ENCODE assay signal across 9 mouse cellular contexts in genomic region chr3:137621312-137621711, GRCm38 (mm10). TPM values are rescaled to one million over a fixed set of nuclear protein-coding genes. Genes with fewer than 3 reads are reported as not detected.
DNase-seq lines count a peak whose midpoint lies in the region; ATAC-seq and TF ChIP-seq lines count a peak whose summit lies in the region.
"Not testable (repeated sequence)": the region's sequence is repeated elsewhere in the genome, so short reads cannot be mapped to it uniquely, and the experiment has no call there.
"Had no signal": no experiment of that assay in that cellular context is flagged by ENCODE, and none has a peak within 500 bp of the region (broad histone marks: within the 10 kb centered on the region; RNA-seq: fewer than 3 reads in every experiment).

Gene Ddit4l (plus strand): TSS chr3:137621612.

- peaks cover 40% of the 10 kb centered on the region for H3K27me3 ChIP-seq in E14TG2a.4 (ENCODE audit: insufficient read depth, low read length)
- H3K27me3 ChIP-seq in embryonic facial prominence, embryonic 13.5 days: peaks cover 12% of the 10 kb centered on the region
- not testable (repeated sequence) for H3K27me3 ChIP-seq in heart, adult 2 months (ENCODE audit: control insufficient read depth, insufficient read depth, low read length); kidney, postnatal 0 days (ENCODE audit: insufficient read depth, low read length)
- H3K27me3 ChIP-seq in hindbrain, embryonic 12.5 days: peaks cover 19% of the 10 kb centered on the region
- H3K27me3 ChIP-seq in neural tube, embryonic 12.5 days (replicated peaks): peaks cover 16% of the 10 kb centered on the region

- not testable (repeated sequence) for TF ChIP-seq POLR2A in heart, adult 2 months (IDR thresholded peaks at IDR 0.05; ENCODE audit: insufficient read depth, low read depth, low read length)

- H3K79me2 ChIP-seq in heart, adult 2 months (replicated peaks; ENCODE audit: control insufficient read depth, insufficient read depth, low read length): not testable (repeated sequence)

- not testable (repeated sequence) for TF ChIP-seq CTCF in E14TG2a.4 (conservative IDR thresholded peaks at IDR 0.05; ENCODE audit: low read length); gastrocnemius, adult 2 months (IDR thresholded peaks at IDR 0.05); heart, adult 2 months (IDR thresholded peaks at IDR 0.05); kidney, postnatal 0 days (IDR thresholded peaks at IDR 0.05; ENCODE audit: low read depth)

- H3K9ac ChIP-seq in embryonic facial prominence, embryonic 13.5 days; heart, adult 2 months (ENCODE audit: low read depth, low read length); hindbrain, embryonic 12.5 days; kidney, postnatal 0 days (ENCODE audit: low read depth, low read length); neural tube, embryonic 12.5 days: not testable (repeated sequence)

- ATAC-seq in embryonic facial prominence, embryonic 13.5 days (ENCODE audit: insufficient number of reproducible peaks, insufficient read depth, low FRiP score, low TSS enrichment, low read depth); hindbrain, embryonic 12.5 days (ENCODE audit: low FRiP score); kidney, postnatal 0 days (replicated peaks; ENCODE audit: low FRiP score, low read depth); neural tube, embryonic 12.5 days (ENCODE audit: low FRiP score, low read depth): not testable (repeated sequence)

- 96% methylated on average over 3 of the region's 3 CpGs for WGBS in embryonic facial prominence, embryonic 13.5 days
- WGBS in heart, adult 2 months: 95% methylated on average over 3 of the region's 3 CpGs
- WGBS in hindbrain, embryonic 12.5 days: 95% methylated on average over 3 of the region's 3 CpGs
- WGBS in kidney, postnatal 0 days: 90% methylated on average over 3 of the region's 3 CpGs
- WGBS in neural tube, embryonic 12.5 days: 89% methylated on average over 3 of the region's 3 CpGs

- not testable (repeated sequence) for H3K36me3 ChIP-seq in E14TG2a.4 (ENCODE audit: insufficient read depth, low read length); embryonic facial prominence, embryonic 13.5 days; heart, adult 2 months (ENCODE audit: control insufficient read depth, insufficient read depth, low read length); hindbrain, embryonic 12.5 days; kidney, postnatal 0 days (ENCODE audit: insufficient read depth, low read length); neural tube, embryonic 12.5 days

- 0 out of 2 replicates have a peak within 1 kb of the TSS, but pooled peaks have one; percentile 83 for H3K4me2 ChIP-seq in embryonic facial prominence, embryonic 13.5 days
- not testable (repeated sequence) for H3K4me2 ChIP-seq in hindbrain, embryonic 12.5 days (replicated peaks); kidney, postnatal 0 days (ENCODE audit: low read length); neural tube, embryonic 12.5 days (replicated peaks)

- peak within 1 kb of the TSS; percentile 86 for H3K4me3 ChIP-seq in E14TG2a.4 (replicated peaks; ENCODE audit: low read length)
- not testable (repeated sequence) for H3K4me3 ChIP-seq in embryonic facial prominence, embryonic 13.5 days; heart, adult 2 months; hindbrain, embryonic 12.5 days; kidney, postnatal 0 days (replicated peaks; ENCODE audit: low read depth, low read length); neural tube, embryonic 12.5 days
- peak within 1 kb of the TSS; percentile 94 for H3K4me3 ChIP-seq in gastrocnemius, adult 2 months

- TF ChIP-seq EP300 in heart, adult 2 months (IDR thresholded peaks at IDR 0.05; ENCODE audit: insufficient read depth, low read depth, low read length): not testable (repeated sequence)

- not testable (repeated sequence) for DNase-seq in gastrocnemius, adult 2 months; heart, adult 2 months; kidney, postnatal 0 days (ENCODE audit: low spot score); left cerebral cortex, postnatal 25 days (ENCODE audit: low spot score in 2 of 2)

- H3K9me3 ChIP-seq in E14TG2a.4 (ENCODE audit: low read length); embryonic facial prominence, embryonic 13.5 days; hindbrain, embryonic 12.5 days (replicated peaks); kidney, postnatal 0 days (replicated peaks; ENCODE audit: low read length); neural tube, embryonic 12.5 days: not testable (repeated sequence)

- H3K27ac ChIP-seq in embryonic facial prominence, embryonic 13.5 days; hindbrain, embryonic 12.5 days; kidney, postnatal 0 days; neural tube, embryonic 12.5 days: not testable (repeated sequence)
- peak within 1 kb of the TSS; percentile 97 for H3K27ac ChIP-seq in gastrocnemius, adult 2 months
- peak within 1 kb of the TSS; percentile 32; the same call in 1 of the 2 replicates for H3K27ac ChIP-seq in heart, adult 2 months

- peaks cover 26% of the 10 kb centered on the region for H3K4me1 ChIP-seq in E14TG2a.4 (replicated peaks; ENCODE audit: low read depth, low read length)
- peaks cover 11% of the 10 kb centered on the region for H3K4me1 ChIP-seq in embryonic facial prominence, embryonic 13.5 days
- H3K4me1 ChIP-seq in heart, adult 2 months (ENCODE audit: control insufficient read depth, insufficient read depth, low read length); kidney, postnatal 0 days (replicated peaks; ENCODE audit: insufficient read depth, low read length): not testable (repeated sequence)
- peaks cover 15% of the 10 kb centered on the region for H3K4me1 ChIP-seq in hindbrain, embryonic 12.5 days
- H3K4me1 ChIP-seq in neural tube, embryonic 12.5 days: peaks cover 11% of the 10 kb centered on the region

- intact Hi-C loops in gastrocnemius, adult 2 months (cut with DNase I): loop anchor here (5.0 kb wide), 1 partner anchor 109 kb away; no protein-coding TSS in a partner anchor
- intact Hi-C loops in heart, adult 2 months (cut with DNase I): loop anchor here (10.0 kb wide), 2 partner anchors 57 to 477 kb away; no protein-coding TSS in a partner anchor
- intact Hi-C loops in left cerebral cortex, postnatal 25 days (cut with DNase I): loop anchor here (5.0 kb wide), 1 partner anchor 59 kb away; no protein-coding TSS in a partner anchor

RNA-seq across cellular contexts. Expression of gene Ddit4l, which starts in this region (rescaled TPM):
- polyA plus RNA-seq in embryonic facial prominence, embryonic 13.5 days (2015; fragmentation: Nextera tagmentation; extraction: Ambion mirVana): 66.0 and 75.0 TPM in 2 replicates
- total RNA-seq in gastrocnemius, adult 2 months (2021): 100 to 1,000 TPM; 226 to 250 TPM
- 1 to 10 TPM; 2.1 to 2.3 TPM for total RNA-seq in heart, adult 2 months (2021)
- 2.8 and 3.3 TPM in 2 replicates for polyA plus RNA-seq in heart, adult 2 months (2012; rRNA removed)
- 10.5 and 12.1 TPM in 2 replicates for polyA plus RNA-seq in hindbrain, embryonic 12.5 days (2016; fragmentation: Nextera tagmentation; extraction: Ambion mirVana)
- 19.6 and 23.1 TPM in 2 replicates for polyA plus RNA-seq in kidney, postnatal 0 days (2015; fragmentation: Nextera tagmentation; extraction: Ambion mirVana)
- total RNA-seq in left cerebral cortex, postnatal 25 days (2021): 10 to 100 TPM; 24.1 to 25.8 TPM
- polyA plus RNA-seq in neural tube, embryonic 12.5 days (2016; fragmentation: Nextera tagmentation; extraction: Ambion mirVana): 14.9 and 15.0 TPM in 2 replicates
- polyA plus RNA-seq: CD4-positive, CD25-positive, alpha-beta regulatory T cell, adult 4 months had no signal

Comparison
In these comparisons a context has a peak if more than half of its experiments do, and no peak if none do; other contexts are left out.
1. RNA of gene Ddit4l (total RNA-seq): 226 to 250 TPM in gastrocnemius, adult 2 months; 24.1 to 25.8 TPM in left cerebral cortex, postnatal 25 days and 2.1 to 2.3 TPM in heart, adult 2 months; every median in the first group is over 4 times any median in the second.